Mouse (Mus musculus): Measurements from ENCODE around the gene 2200002J24Rik. TPM values are rescaled to one million over a fixed set of nuclear protein-coding genes. Genes with fewer than 3 reads are reported as not detected.
"Not testable (repeated sequence)": the region's sequence is repeated elsewhere in the genome, so short reads cannot be mapped to it uniquely, and the experiment has no call there.

The 2200002J24Rik gene
- polyA plus RNA-seq, 1 experiment from 2014 or later = 0.96 TPM

- ATAC-seq (ENCODE audit: borderline replicate concordance, extremely low read depth, low FRiP score, low TSS enrichment) = not testable (repeated sequence)
- WGBS = 22% methylated on average over 14 of the region's 22 CpGs
Observed at GRCm38 (mm10) chr7:30730064-30730722, 31.5 kb downstream of the 2200002J24Rik start.

GRCm38 (mm10) chr7:30736211-30736610, 37.5 kb downstream of the 2200002J24Rik start:
- 88% methylated on average over 3 of the region's 3 CpGs for WGBS
- no peak overlapping the region for H3K4me3 ChIP-seq

More at GRCm38 (mm10) chr7:30730064-30730722, 31.5 kb downstream of the 2200002J24Rik start:
- not testable (repeated sequence) for H3K36me3 ChIP-seq, H3K9me3 ChIP-seq, H3K27me3 ChIP-seq
- Histone ChIP-seq H3K4me3 (peak overlapping the region; percentile 76), H3K27ac (peak overlapping the region; percentile 60), H3K4me1 (peaks cover 16% of the 10 kb centered on the region), H3K4me2 (peak overlapping the region; percentile 76), H3K9ac (peak overlapping the region; percentile 81)

GRCm38 (mm10) chr7:30742570-30742969, 43.8 kb downstream of the 2200002J24Rik start:
- H3K4me3 ChIP-seq; H3K27me3 ChIP-seq; H3K36me3 ChIP-seq; H3K9me3 ChIP-seq; H3K4me1 ChIP-seq; H3K4me2 ChIP-seq; H3K27ac ChIP-seq; ATAC-seq (ENCODE audit: borderline replicate concordance, extremely low read depth, low FRiP score, low TSS enrichment); H3K9ac ChIP-seq: not testable (repeated sequence)
- WGBS = 84% methylated on average over 2 of the region's 2 CpGs

More at GRCm38 (mm10) chr7:30736211-30736610, 37.5 kb downstream of the 2200002J24Rik start:
- Histone ChIP-seq H3K27ac (no peak overlapping the region), H3K27me3 (no peaks in the 10 kb centered on the region), H3K9ac (no peak overlapping the region), H3K36me3 (peaks cover 17% of the 10 kb centered on the region), H3K4me1 (no peaks in the 10 kb centered on the region), H3K4me2 (no peak overlapping the region), H3K9me3 (no peaks in the 10 kb centered on the region)
- ATAC-seq (ENCODE audit: borderline replicate concordance, extremely low read depth, low FRiP score, low TSS enrichment) = no peak

GRCm38 (mm10) chr7:30743617-30744016, 44.9 kb downstream of the 2200002J24Rik start, which contains the start of gene Gapdhs:
TSS of gene Gapdhs (minus strand) at chr7:30743681.
- H3K27ac ChIP-seq = 0 out of 2 replicates have a peak within 1 kb of the TSS, but pooled peaks have one; percentile 25

GRCm38 (mm10) chr7:30744022-30744598, 45.4 kb downstream of the 2200002J24Rik start:
- Histone ChIP-seq H3K4me2 (no peak overlapping the region), H3K9me3 (no peaks in the 10 kb centered on the region), H3K27ac (0 out of 2 replicates have a peak overlapping the region, but pooled peaks have one; percentile 25), H3K4me3 (no peak overlapping the region), H3K36me3 (no peaks in the 10 kb centered on the region), H3K27me3 (no peaks in the 10 kb centered on the region), H3K9ac (no peak overlapping the region), H3K4me1 (0 out of 2 replicates have a peak, but pooled peaks cover 4% of the 10 kb centered on the region)
- ATAC-seq (ENCODE audit: borderline replicate concordance, extremely low read depth, low FRiP score, low TSS enrichment) = peak; percentile 55
- WGBS = 21% methylated on average over 4 of the region's 4 CpGs

More at GRCm38 (mm10) chr7:30743617-30744016, 44.9 kb downstream of the 2200002J24Rik start, which contains the start of gene Gapdhs:
- not testable (repeated sequence) for ATAC-seq (ENCODE audit: borderline replicate concordance, extremely low read depth, low FRiP score, low TSS enrichment); H3K36me3 ChIP-seq; H3K27me3 ChIP-seq; H3K4me3 ChIP-seq; H3K4me1 ChIP-seq; H3K9me3 ChIP-seq; H3K4me2 ChIP-seq; H3K9ac ChIP-seq
- no CpG with 5 or more reads among the region's 4 CpGs for WGBS

GRCm38 (mm10) chr7:30747525-30748204, 48.9 kb downstream of the 2200002J24Rik start:
- H3K9ac ChIP-seq = no peak overlapping the region
- H3K27me3 ChIP-seq = no peaks in the 10 kb centered on the region
- no peaks in the 10 kb centered on the region for H3K9me3 ChIP-seq
- no peak overlapping the region for H3K4me3 ChIP-seq
- 75% methylated on average over 7 of the region's 7 CpGs for WGBS
- 0 out of 2 replicates have a peak, but pooled peaks cover 4% of the 10 kb centered on the region for H3K4me1 ChIP-seq
- ATAC-seq (ENCODE audit: borderline replicate concordance, extremely low read depth, low FRiP score, low TSS enrichment) = no peak
- H3K4me2 ChIP-seq = no peak overlapping the region
- no peaks in the 10 kb centered on the region for H3K36me3 ChIP-seq
- H3K27ac ChIP-seq = no peak overlapping the region

Other genes with a start within 250 kb of the 2200002J24Rik start
- not detected in 2 replicates for gene Kirrel2, start 241.2 kb upstream of the 2200002J24Rik start, polyA plus RNA-seq (2015; fragmentation: Nextera tagmentation; extraction: Ambion mirVana)
- 0.08 TPM in 1 of 2 replicates, not detected in the other for gene Nphs1, start 240.6 kb upstream of the 2200002J24Rik start, polyA plus RNA-seq (2015; fragmentation: Nextera tagmentation; extraction: Ambion mirVana)
- gene Prodh2, start 205.3 kb upstream of the 2200002J24Rik start, polyA plus RNA-seq (2015; fragmentation: Nextera tagmentation; extraction: Ambion mirVana) = 0.25 and 0.44 TPM in 2 replicates
- 7.7 and 9.3 TPM in 2 replicates for gene Arhgap33, start 163.9 kb upstream of the 2200002J24Rik start, polyA plus RNA-seq (2015; fragmentation: Nextera tagmentation; extraction: Ambion mirVana)
- 32.1 and 33.6 TPM in 2 replicates for gene Hspb6, start 146.7 kb upstream of the 2200002J24Rik start, polyA plus RNA-seq (2015; fragmentation: Nextera tagmentation; extraction: Ambion mirVana)
- 13.2 and 18.3 TPM in 2 replicates for gene Proser3, start 146.6 kb upstream of the 2200002J24Rik start, polyA plus RNA-seq (2015; fragmentation: Nextera tagmentation; extraction: Ambion mirVana)
- 36.0 and 38.8 TPM in 2 replicates for gene Lin37, start 139.1 kb upstream of the 2200002J24Rik start, polyA plus RNA-seq (2015; fragmentation: Nextera tagmentation; extraction: Ambion mirVana)
- gene U2af1l4, start 135.6 kb upstream of the 2200002J24Rik start, polyA plus RNA-seq (2015; fragmentation: Nextera tagmentation; extraction: Ambion mirVana) = 99.0 TPM in 2 replicates
- 13.0 and 15.1 TPM in 2 replicates for gene Gm49396, start 135.6 kb upstream of the 2200002J24Rik start, polyA plus RNA-seq (2015; fragmentation: Nextera tagmentation; extraction: Ambion mirVana)
- 119 and 124 TPM in 2 replicates for gene Psenen, start 135.3 kb upstream of the 2200002J24Rik start, polyA plus RNA-seq (2015; fragmentation: Nextera tagmentation; extraction: Ambion mirVana)
- 4.6 and 5.0 TPM in 2 replicates for gene Igflr1, start 133.5 kb upstream of the 2200002J24Rik start, polyA plus RNA-seq (2015; fragmentation: Nextera tagmentation; extraction: Ambion mirVana)
- gene Kmt2b, start 110.2 kb upstream of the 2200002J24Rik start, polyA plus RNA-seq (2015; fragmentation: Nextera tagmentation; extraction: Ambion mirVana) = 8.4 and 10.0 TPM in 2 replicates
- gene Zbtb32, start 100.0 kb upstream of the 2200002J24Rik start, polyA plus RNA-seq (2015; fragmentation: Nextera tagmentation; extraction: Ambion mirVana) = 2.3 and 3.7 TPM in 2 replicates
- 0.88 and 1.4 TPM in 2 replicates for gene Upk1a, start 86.1 kb upstream of the 2200002J24Rik start, polyA plus RNA-seq (2015; fragmentation: Nextera tagmentation; extraction: Ambion mirVana)
- gene Cox6b1, start 72.8 kb upstream of the 2200002J24Rik start, polyA plus RNA-seq (2015; fragmentation: Nextera tagmentation; extraction: Ambion mirVana) = 867 and 890 TPM in 2 replicates
- not detected in 2 replicates for gene Etv2, start 63.1 kb upstream of the 2200002J24Rik start, polyA plus RNA-seq (2015; fragmentation: Nextera tagmentation; extraction: Ambion mirVana)
- gene Rbm42, start 48.6 kb upstream of the 2200002J24Rik start, polyA plus RNA-seq (2015; fragmentation: Nextera tagmentation; extraction: Ambion mirVana) = 126 and 130 TPM in 2 replicates
- gene Haus5, start 33.9 kb upstream of the 2200002J24Rik start, polyA plus RNA-seq (2015; fragmentation: Nextera tagmentation; extraction: Ambion mirVana) = 61.9 and 62.6 TPM in 2 replicates
- gene Pmis2, start 27.3 kb upstream of the 2200002J24Rik start, polyA plus RNA-seq (2015; fragmentation: Nextera tagmentation; extraction: Ambion mirVana) = not detected in 2 replicates
- gene Atp4a, start 13.3 kb downstream of the 2200002J24Rik start, polyA plus RNA-seq (2015; fragmentation: Nextera tagmentation; extraction: Ambion mirVana) = 0.40 and 0.41 TPM in 2 replicates
- 153 and 159 TPM in 2 replicates for gene Tmem147, start 30.6 kb downstream of the 2200002J24Rik start, polyA plus RNA-seq (2015; fragmentation: Nextera tagmentation; extraction: Ambion mirVana)
- gene Gapdhs, start 44.8 kb downstream of the 2200002J24Rik start, polyA plus RNA-seq (2015; fragmentation: Nextera tagmentation; extraction: Ambion mirVana) = 0.19 and 0.46 TPM in 2 replicates
- 1.4 and 1.8 TPM in 2 replicates for gene Sbsn, start 52.5 kb downstream of the 2200002J24Rik start, polyA plus RNA-seq (2015; fragmentation: Nextera tagmentation; extraction: Ambion mirVana)
- gene Dmkn, start 64.8 kb downstream of the 2200002J24Rik start, polyA plus RNA-seq (2015; fragmentation: Nextera tagmentation; extraction: Ambion mirVana) = 5.4 and 5.9 TPM in 2 replicates
- 2.4 and 5.1 TPM in 2 replicates for gene Krtdap, start 89.0 kb downstream of the 2200002J24Rik start, polyA plus RNA-seq (2015; fragmentation: Nextera tagmentation; extraction: Ambion mirVana)
- 0.38 and 0.46 TPM in 2 replicates for gene Ffar2, start 124.8 kb downstream of the 2200002J24Rik start, polyA plus RNA-seq (2015; fragmentation: Nextera tagmentation; extraction: Ambion mirVana)
- not detected in 2 replicates for gene Ffar3, start 157.3 kb downstream of the 2200002J24Rik start, polyA plus RNA-seq (2015; fragmentation: Nextera tagmentation; extraction: Ambion mirVana)
- gene Ffar1, start 162.6 kb downstream of the 2200002J24Rik start, polyA plus RNA-seq (2015; fragmentation: Nextera tagmentation; extraction: Ambion mirVana) = not detected in 2 replicates
- gene Cd22, start 181.4 kb downstream of the 2200002J24Rik start, polyA plus RNA-seq (2015; fragmentation: Nextera tagmentation; extraction: Ambion mirVana) = 0.05 TPM in 1 of 2 replicates, not detected in the other
- 0.32 and 0.34 TPM in 2 replicates for gene Mag, start 215.9 kb downstream of the 2200002J24Rik start, polyA plus RNA-seq (2015; fragmentation: Nextera tagmentation; extraction: Ambion mirVana)
- gene Hamp2, start 225.8 kb downstream of the 2200002J24Rik start, polyA plus RNA-seq (2015; fragmentation: Nextera tagmentation; extraction: Ambion mirVana) = not detected in 2 replicates
- 0.78 TPM in 1 of 2 replicates, not detected in the other for gene Hamp, start 245.1 kb downstream of the 2200002J24Rik start, polyA plus RNA-seq (2015; fragmentation: Nextera tagmentation; extraction: Ambion mirVana)

Data from lung, embryonic 15.5 days (tissue).